Mouse (Mus musculus): ENCODE data around the gene Ect2.
A peak's percentile ranks its signal among the peaks of the same experiment; 100 is the strongest.

The Ect2 gene

GRCm38 (mm10) chr3:27153701-27154209, at the start of gene Ect2:
Gene Ect2, minus strand, starts transcription at chr3:27153878.
- peak; percentile 98 for DNase-seq (ENCODE audit: low spot score)

- no peak for DNase-seq (ENCODE audit: low spot score)
These were observed 48.2 kb upstream of the Ect2 start for GRCm38 (mm10) chr3:27201728-27202411.

- no peak for DNase-seq (ENCODE audit: low spot score)
These were observed 45.4 kb upstream of the Ect2 start for GRCm38 (mm10) chr3:27199120-27199519.

GRCm38 (mm10) chr3:27197816-27198215, 44.1 kb upstream of the Ect2 start:
- DNase-seq (ENCODE audit: low spot score), result no peak

GRCm38 (mm10) chr3:27196529-27196928, 42.9 kb upstream of the Ect2 start:
- DNase-seq (ENCODE audit: low spot score), result no peak

GRCm38 (mm10) chr3:27195573-27196227, 42.0 kb upstream of the Ect2 start:
- no peak for DNase-seq (ENCODE audit: low spot score)

GRCm38 (mm10) chr3:27195153-27195552, 41.5 kb upstream of the Ect2 start:
- DNase-seq (ENCODE audit: low spot score), result no peak

- no peak for DNase-seq (ENCODE audit: low spot score)
These were observed 40.2 kb upstream of the Ect2 start for GRCm38 (mm10) chr3:27193844-27194317.

- no peak for DNase-seq (ENCODE audit: low spot score)
These were observed 38.2 kb upstream of the Ect2 start for GRCm38 (mm10) chr3:27191856-27192255.

- DNase-seq (ENCODE audit: low spot score), result no peak
These were observed 37.2 kb upstream of the Ect2 start for GRCm38 (mm10) chr3:27190865-27191264.

- DNase-seq (ENCODE audit: low spot score), result peak; percentile 66
These were observed 35.9 kb upstream of the Ect2 start for GRCm38 (mm10) chr3:27189320-27190261.

- no peak for DNase-seq (ENCODE audit: low spot score)
These were observed 34.7 kb upstream of the Ect2 start for GRCm38 (mm10) chr3:27188386-27188785.

- peak; percentile 43 for DNase-seq (ENCODE audit: low spot score)
These were observed 30.0 kb upstream of the Ect2 start for GRCm38 (mm10) chr3:27183601-27184175.

- DNase-seq (ENCODE audit: low spot score), result peak; percentile 93
These were observed 29.3 kb upstream of the Ect2 start, which contains the start of gene Nceh1 for GRCm38 (mm10) chr3:27182733-27183600. Gene Nceh1, plus strand, starts transcription at chr3:27182965.

- DNase-seq (ENCODE audit: low spot score), result no peak
These were observed 26.0 kb upstream of the Ect2 start for GRCm38 (mm10) chr3:27179711-27180110.

GRCm38 (mm10) chr3:27170257-27170656, 16.6 kb upstream of the Ect2 start:
- DNase-seq (ENCODE audit: low spot score), result no peak

- DNase-seq (ENCODE audit: low spot score), result no peak
These were observed 11.9 kb upstream of the Ect2 start for GRCm38 (mm10) chr3:27165481-27166065.

- no peak for DNase-seq (ENCODE audit: low spot score)
These were observed 8.7 kb upstream of the Ect2 start for GRCm38 (mm10) chr3:27162410-27162804.

- DNase-seq (ENCODE audit: low spot score), result no peak
These were observed 8.1 kb upstream of the Ect2 start for GRCm38 (mm10) chr3:27161645-27162409.

- DNase-seq (ENCODE audit: low spot score), result no peak
These were observed 5.2 kb upstream of the Ect2 start for GRCm38 (mm10) chr3:27158910-27159309.
